Mouse (Mus musculus) Patski (cell line): ENCODE data around the gene Kctd12. TPM values are rescaled to one million over a fixed set of nuclear protein-coding genes. Genes with fewer than 3 reads are reported as not detected.

Experiments used
- ATAC-seq: fragments of 100-300 bp; one replicate; pipeline ENCODE4 v1.8.0; 2021
- CTCF ChIA-PET: fragments of 350-600 bp; sonication (Branson Sonifier 250); formaldehyde crosslinking; loops from one replicate; lab custom pipeline; 2022; ENCODE audit warnings: inconsistent platforms; lab: Charles Lee
- POLR2A ChIA-PET: fragments of 350-600 bp; sonication (Branson Sonifier 250); formaldehyde crosslinking; loops from one replicate; lab custom pipeline; 2022; ENCODE audit warnings: antibody characterized with exemption, inconsistent platforms; lab: Charles Lee
- DNase-seq: peaks from one replicate; pipeline ENCODE4 v3.0.0-alpha.2; 2011; ENCODE audit warnings: low read depth, low spot score
- H3K27me3 ChIP-seq: fragments of 371-371 bp; one replicate; pipeline ENCODE4 v1.5.1; 2021
- CTCF ChIP-seq: fragments of 100-300 bp; IDR thresholded peaks from one replicate; pipeline ENCODE4 v1.5.1; 2021
- in situ Hi-C: fragments of 300-500 bp; cut with MboI; formaldehyde crosslinking; loops from 3 replicates; pipeline ENCODE4 v1.11.1; 2018; ENCODE audit warnings: low pct_unique_long_range_greater_than_20kb, mixed read lengths
- polyA plus RNA-seq: library from polyadenylated mRNA; unstranded; gene quantifications from one replicate; pipeline ENCODE4 v1.2.3, GENCODE M21; 2021

The Kctd12 gene
- polyA plus RNA-seq, 1 experiment from 2014 or later: 13.8 TPM

DNA sequence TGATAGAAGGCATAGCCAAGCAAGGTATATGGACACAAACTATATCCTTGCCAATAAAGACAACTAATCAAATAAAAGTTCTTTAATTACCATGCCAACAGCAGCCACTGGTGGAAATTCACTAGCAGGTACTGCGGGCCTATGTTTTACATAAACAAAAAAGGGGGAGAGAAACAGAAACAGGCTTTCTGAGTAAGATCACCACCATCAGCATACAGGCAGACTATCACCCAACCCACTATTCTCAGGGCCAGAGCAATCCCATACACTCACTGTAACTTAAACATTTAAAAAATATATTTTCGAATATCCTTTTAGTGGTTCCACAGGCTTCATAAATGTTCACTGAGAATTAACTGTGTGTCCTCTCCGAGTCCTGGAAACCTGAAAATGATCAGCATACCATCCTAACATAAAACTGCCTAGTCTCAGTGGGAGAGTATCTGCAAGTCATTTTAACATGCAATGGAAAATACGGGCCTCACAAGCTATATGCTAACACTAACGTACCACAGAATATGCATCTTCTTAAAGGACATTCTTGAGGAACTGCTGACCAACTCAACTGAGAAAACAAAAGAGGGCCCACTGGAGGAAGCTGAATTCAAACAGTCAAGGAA lies 54.5 kb downstream of the Kctd12 start:
- POLR2A ChIA-PET: no interaction called here
- in situ Hi-C loops: no loop called here
- DNase-seq (no peak), ATAC-seq (no peak)
- no peaks in the 10 kb centered on the region for H3K27me3 ChIP-seq
- CTCF ChIA-PET: no interaction called here
- no peak for TF ChIP-seq CTCF

Other genes starting within 250 kb of the Kctd12 start
- gene Acod1, start 64.3 kb upstream of the Kctd12 start, polyA plus RNA-seq: 0.06 TPM
- 33.2 TPM for gene Cln5, start 87.6 kb upstream of the Kctd12 start, polyA plus RNA-seq
- 59.6 TPM for gene Fbxl3, start 116.9 kb upstream of the Kctd12 start, polyA plus RNA-seq